Mouse (Mus musculus) intestine, embryonic 15.5 days (tissue): ENCODE measurements around the gene Scaf1. TPM values are rescaled to one million over a fixed set of nuclear protein-coding genes. Genes with fewer than 3 reads are reported as not detected.

Experiments
- ATAC-seq: fragments of 200-750 bp; cut with Nextera tagmentation; 2 replicates; pipeline ENCODE4 v1.8.0; 2017; ENCODE audit warnings: moderate TSS enrichment, moderate library complexity
- H3K27ac ChIP-seq: fragments of 300-500 bp; sonication (generic); 2 replicates; pipeline ENCODE4 v1.5.1; 2015; ENCODE audit warnings: mild to moderate bottlenecking, inconsistent platforms
- H3K27me3 ChIP-seq: fragments of 300-500 bp; sonication (generic); replicated peaks from 2 replicates; pipeline ENCODE4 v1.6.1; 2015; ENCODE audit warnings: inconsistent platforms
- H3K36me3 ChIP-seq: fragments of 300-500 bp; sonication (generic); 2 replicates; pipeline ENCODE4 v1.6.1; 2015; ENCODE audit warnings: inconsistent platforms
- H3K4me1 ChIP-seq: fragments of 300-500 bp; sonication (generic); replicated peaks from 2 replicates; pipeline ENCODE4 v1.6.1; 2015; ENCODE audit warnings: inconsistent platforms
- H3K4me2 ChIP-seq: fragments of 300-500 bp; sonication (generic); replicated peaks from 2 replicates; pipeline ENCODE4 v1.6.1; 2015; ENCODE audit warnings: mild to moderate bottlenecking, inconsistent platforms
- H3K4me3 ChIP-seq: fragments of 300-500 bp; sonication (generic); replicated peaks from 2 replicates; pipeline ENCODE4 v1.5.1; 2015; ENCODE audit warnings: inconsistent platforms
- H3K9ac ChIP-seq: fragments of 300-500 bp; sonication (generic); 2 replicates; pipeline ENCODE4 v1.6.1; 2015; ENCODE audit warnings: inconsistent platforms
- H3K9me3 ChIP-seq: fragments of 300-500 bp; sonication (generic); 2 replicates; pipeline ENCODE4 v1.6.1; 2016; ENCODE audit warnings: inconsistent platforms
- WGBS: fragments of 180-500 bp; shearing (Covaris S2); methylation state at CpG from one replicate; pipeline ENCODE4 v1.1.7; 2015; 5-methylcytosine and 5-hydroxymethylcytosine counted together
- polyA plus RNA-seq: library from polyadenylated mRNA; unstranded; fragments of >200 nt; fragmentation: Nextera tagmentation; extraction: Ambion mirVana; gene quantifications from 2 replicates; pipeline ENCODE4 v1.2.1, GENCODE M21; 2015

The Scaf1 gene
- polyA plus RNA-seq, 1 experiment from 2014 or later: 32.0 TPM

- ATAC-seq: peak; percentile 96
- under 1% methylated on average over 42 of the region's 42 CpGs for WGBS
- Histone ChIP-seq H3K9me3 (no peaks in the 10 kb centered on the region), H3K4me1 (peaks cover 27% of the 10 kb centered on the region), H3K36me3 (peaks cover 9% of the 10 kb centered on the region), H3K27me3 (no peaks in the 10 kb centered on the region), H3K9ac (peak within 1 kb of the TSS; percentile 97), H3K27ac (peak within 1 kb of the TSS; percentile 96), H3K4me2 (peak within 1 kb of the TSS; percentile 70), H3K4me3 (peak within 1 kb of the TSS; percentile 97)
These were observed 29.8 kb downstream of the Scaf1 start, which contains the start of gene Prmt1 for GRCm38 (mm10) chr7:44986192-44986878. Gene Prmt1, minus strand, starts transcription at chr7:44986568.

DNA sequence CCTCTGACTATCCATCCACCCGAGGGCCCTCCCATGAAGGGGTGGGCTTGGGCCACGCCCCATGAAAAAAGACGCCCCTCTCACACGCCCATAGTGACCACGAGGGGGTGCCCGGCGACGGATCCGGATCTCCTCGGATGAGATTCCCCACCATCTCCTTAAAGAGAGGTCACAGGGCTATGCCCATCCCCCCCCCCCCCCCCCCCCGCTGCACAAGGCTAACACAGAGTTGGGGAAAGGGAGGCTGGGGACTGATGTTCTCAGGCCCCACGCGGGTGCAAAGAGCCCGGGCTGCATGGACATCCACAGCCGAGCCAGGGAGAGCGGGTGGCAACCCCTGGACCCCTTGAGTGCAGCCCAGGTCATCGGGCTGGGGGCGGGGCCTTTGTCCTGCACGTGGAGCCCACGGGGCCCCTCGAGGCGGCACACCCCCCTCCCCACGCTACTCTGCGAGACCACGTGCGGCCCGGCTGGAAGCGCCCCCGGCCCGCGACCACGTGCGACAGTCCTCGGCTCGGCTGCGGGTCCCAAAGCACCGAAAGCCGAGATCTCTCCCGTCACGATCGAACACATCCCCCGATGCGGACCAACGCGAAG lies 30.5 kb downstream of the Scaf1 start:
- Histone ChIP-seq H3K9ac (peak overlapping the region; percentile 97), H3K4me2 (peak overlapping the region; percentile 70), H3K4me3 (peak overlapping the region; percentile 97), H3K36me3 (peaks cover 14% of the 10 kb centered on the region), H3K27ac (peak overlapping the region; percentile 96), H3K4me1 (peaks cover 27% of the 10 kb centered on the region), H3K27me3 (no peaks in the 10 kb centered on the region), H3K9me3 (no peaks in the 10 kb centered on the region)
- under 1% methylated on average over 44 of the region's 45 CpGs for WGBS
- peak; percentile 7 for ATAC-seq

DNA sequence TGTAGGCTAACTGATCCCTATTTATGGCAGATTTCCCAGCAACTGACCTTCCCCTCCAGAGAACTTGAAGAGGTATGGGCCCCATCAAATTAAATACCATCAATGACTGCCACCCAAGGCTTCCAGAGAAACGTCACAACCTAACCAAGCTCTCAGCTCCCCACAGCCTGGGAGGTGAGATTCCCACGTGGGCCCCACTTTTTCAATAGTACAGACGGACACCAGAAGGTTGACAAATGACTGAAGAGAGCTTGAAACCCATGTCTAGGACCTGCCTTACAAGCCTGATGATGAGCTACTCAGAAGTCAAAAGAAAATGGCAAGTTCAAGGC lies 31.4 kb downstream of the Scaf1 start:
- Histone ChIP-seq H3K4me2 (peak overlapping the region; percentile 70), H3K27ac (0 out of 2 replicates have a peak overlapping the region, but pooled peaks have one; percentile 96), H3K4me3 (peak overlapping the region; percentile 97), H3K9ac (0 out of 2 replicates have a peak overlapping the region, but pooled peaks have one; percentile 17), H3K4me1 (peaks cover 27% of the 10 kb centered on the region), H3K27me3 (no peaks in the 10 kb centered on the region), H3K36me3 (peaks cover 22% of the 10 kb centered on the region), H3K9me3 (no peaks in the 10 kb centered on the region)
- no peak for ATAC-seq
- 34% methylated on average over 3 of the region's 3 CpGs for WGBS

DNA sequence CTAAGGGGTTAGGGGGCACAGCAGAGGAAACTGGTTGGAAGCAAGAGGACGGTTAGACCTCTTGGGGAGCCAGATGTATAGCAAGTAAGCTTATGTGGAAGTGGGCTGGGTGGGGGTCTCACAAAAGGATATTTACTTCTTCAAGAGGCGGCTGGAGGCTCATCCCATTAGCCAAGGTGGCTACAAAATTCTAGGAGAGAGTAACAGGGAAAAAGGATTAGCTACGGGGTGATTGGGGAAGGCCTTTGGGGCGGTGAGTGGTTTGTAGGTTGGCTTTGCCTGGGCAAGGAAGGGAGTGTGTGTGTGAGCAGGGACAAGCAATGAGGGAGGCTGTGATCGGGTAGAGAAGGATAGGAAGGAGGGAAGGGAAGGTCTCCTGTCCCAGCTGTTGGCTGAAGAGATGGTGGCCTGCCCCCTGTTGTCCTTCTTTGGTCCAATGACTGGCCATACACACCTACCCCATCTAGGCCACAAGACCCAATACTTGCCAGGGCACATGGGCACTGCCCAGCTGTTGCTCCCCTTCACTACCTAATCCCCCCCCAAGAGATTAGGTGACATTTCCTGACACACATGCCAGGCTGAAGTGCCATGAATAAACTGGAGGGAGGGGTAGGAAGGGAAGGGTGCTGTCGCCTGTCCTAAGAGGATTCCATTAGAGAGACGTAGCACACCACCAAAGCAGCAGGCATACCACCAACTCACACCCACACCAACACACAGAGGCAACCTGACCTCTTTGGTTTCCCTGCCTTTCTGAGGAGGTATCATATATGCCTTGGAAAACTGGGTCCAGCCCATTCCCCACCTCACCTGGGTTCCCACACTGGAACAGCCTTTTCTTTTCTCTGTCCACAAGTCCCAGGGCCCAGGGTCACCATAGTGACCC lies 32.0 kb downstream of the Scaf1 start:
- 0 out of 2 replicates have a peak overlapping the region, but pooled peaks have one; percentile 17 for H3K9ac ChIP-seq
- WGBS: 66% methylated on average over 7 of the region's 7 CpGs
- peak overlapping the region; percentile 96; the same call in 1 of the 2 replicates for H3K27ac ChIP-seq

GRCm38 (mm10) chr7:44983085-44983484 lies 33.1 kb downstream of the Scaf1 start:
- WGBS: 30% methylated on average over 6 of the region's 6 CpGs
- ATAC-seq: no peak

More for the DNA sequence above, 32.0 kb downstream of the Scaf1 start:
- H3K27me3 ChIP-seq: no peaks in the 10 kb centered on the region
- H3K4me1 ChIP-seq: peaks cover 27% of the 10 kb centered on the region
- no peak for ATAC-seq
- no peaks in the 10 kb centered on the region for H3K9me3 ChIP-seq
- peaks cover 28% of the 10 kb centered on the region for H3K36me3 ChIP-seq
- H3K4me3 ChIP-seq: 0 out of 2 replicates have a peak overlapping the region, but pooled peaks have one; percentile 97
- H3K4me2 ChIP-seq: peak overlapping the region; percentile 70

GRCm38 (mm10) chr7:44981539-44981938 lies 34.6 kb downstream of the Scaf1 start:
- H3K4me2 ChIP-seq: no peak overlapping the region
- no peaks in the 10 kb centered on the region for H3K27me3 ChIP-seq
- no peak overlapping the region for H3K27ac ChIP-seq
- H3K9ac ChIP-seq: no peak overlapping the region
- peaks cover 52% of the 10 kb centered on the region for H3K36me3 ChIP-seq
- H3K4me1 ChIP-seq: peaks cover 19% of the 10 kb centered on the region
- WGBS: 92% methylated on average over 8 of the region's 8 CpGs
- ATAC-seq: no peak
- H3K9me3 ChIP-seq: no peaks in the 10 kb centered on the region
- no peak overlapping the region for H3K4me3 ChIP-seq

More at GRCm38 (mm10) chr7:44983085-44983484, 33.1 kb downstream of the Scaf1 start:
- Histone ChIP-seq H3K4me3 (no peak overlapping the region), H3K9ac (no peak overlapping the region), H3K4me1 (peaks cover 23% of the 10 kb centered on the region), H3K27me3 (no peaks in the 10 kb centered on the region), H3K4me2 (no peak overlapping the region), H3K27ac (no peak overlapping the region), H3K36me3 (peaks cover 38% of the 10 kb centered on the region), H3K9me3 (no peaks in the 10 kb centered on the region)

DNA sequence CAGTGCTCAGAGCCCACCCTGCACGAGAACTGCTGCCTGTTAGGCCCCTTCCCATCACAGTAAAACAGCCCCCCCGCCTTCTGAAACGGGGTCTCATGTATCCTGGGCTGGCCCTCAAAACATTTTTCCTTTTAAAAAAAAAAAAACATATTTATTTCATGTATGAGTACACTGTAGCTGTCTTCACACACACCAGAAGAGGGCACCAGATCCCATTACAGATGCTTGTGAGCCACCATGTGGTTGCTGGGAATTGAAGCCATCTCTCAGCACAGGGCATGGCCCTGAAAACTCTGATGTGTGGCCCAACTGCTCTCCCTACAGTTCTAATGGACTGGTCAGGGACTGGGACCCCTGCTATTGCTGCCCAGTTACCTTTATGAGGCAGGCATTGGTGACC lies 37.9 kb downstream of the Scaf1 start:
- Histone ChIP-seq H3K27me3 (no peaks in the 10 kb centered on the region), H3K4me1 (peaks cover 16% of the 10 kb centered on the region), H3K36me3 (peaks cover 57% of the 10 kb centered on the region), H3K4me2 (no peak overlapping the region), H3K4me3 (no peak overlapping the region), H3K27ac (no peak overlapping the region), H3K9ac (no peak overlapping the region), H3K9me3 (no peaks in the 10 kb centered on the region)
- 91% methylated on average over 3 of the region's 3 CpGs for WGBS
- no peak for ATAC-seq

DNA sequence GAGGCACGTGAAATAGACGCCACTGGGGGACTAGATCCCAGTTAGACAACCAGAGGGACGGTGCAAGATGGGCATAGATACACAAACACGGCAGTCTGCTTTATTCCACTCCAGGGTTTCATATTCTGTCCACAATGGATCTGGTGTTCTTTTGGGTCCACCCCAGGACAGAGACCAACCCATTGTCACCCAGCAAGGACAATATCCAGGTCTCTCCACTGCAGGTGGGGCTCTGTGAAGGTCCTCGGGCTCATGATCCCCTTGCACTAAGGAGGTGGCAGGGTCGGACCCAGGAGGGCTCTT lies 41.1 kb downstream of the Scaf1 start:
- H3K27ac ChIP-seq: peak overlapping the region; percentile 62
- H3K36me3 ChIP-seq: peaks cover 38% of the 10 kb centered on the region
- H3K4me3 ChIP-seq: peak overlapping the region; percentile 47; the same call in 1 of the 2 replicates
- peaks cover 25% of the 10 kb centered on the region for H3K4me1 ChIP-seq
- H3K27me3 ChIP-seq: no peaks in the 10 kb centered on the region
- H3K9ac ChIP-seq: peak overlapping the region; percentile 18; the same call in 1 of the 2 replicates
- peak overlapping the region; percentile 76 for H3K4me2 ChIP-seq
- ATAC-seq: no peak
- 18% methylated on average over 6 of the region's 6 CpGs for WGBS
- H3K9me3 ChIP-seq: no peaks in the 10 kb centered on the region

DNA sequence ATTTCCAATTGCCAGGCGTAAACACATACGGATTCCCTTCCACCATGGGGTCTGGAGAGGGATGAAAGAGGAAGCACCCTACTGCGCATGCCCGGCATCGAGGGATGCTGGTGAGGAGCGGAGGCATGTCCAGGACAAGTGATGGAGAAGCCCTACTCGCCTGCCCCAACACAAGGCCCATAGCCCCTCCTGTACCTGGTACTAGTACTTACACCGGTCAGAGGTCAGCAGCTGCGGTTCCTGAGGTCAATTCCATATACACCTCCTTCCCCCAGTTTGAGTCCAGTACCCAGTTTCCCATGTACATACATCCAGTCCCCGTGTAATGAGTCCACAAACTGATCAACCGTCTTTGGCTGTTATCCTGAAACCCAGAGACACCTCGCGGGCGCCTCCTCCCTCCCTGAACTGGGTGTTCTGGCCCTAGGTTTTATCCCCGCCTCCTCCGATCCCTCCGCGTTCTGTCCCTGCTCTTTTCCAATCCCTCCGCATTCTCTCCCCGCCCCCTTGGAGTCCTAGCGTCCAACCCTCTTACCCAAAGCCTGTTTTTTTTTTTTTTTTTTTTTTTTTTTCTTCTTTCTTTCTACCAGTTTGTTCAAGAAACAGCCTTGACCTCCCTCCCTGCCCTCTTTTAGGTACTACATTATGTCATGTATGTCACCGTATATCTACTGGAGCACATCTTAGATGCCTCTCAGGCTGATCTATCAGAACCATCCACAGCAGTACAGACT lies 41.6 kb downstream of the Scaf1 start, which contains the start of gene Cpt1c:
TSS of gene Cpt1c (minus strand) at position 469 of the 734 bp plus-strand sequence.
- WGBS: 4% methylated on average over 22 of the region's 22 CpGs
- H3K27ac ChIP-seq: peak within 1 kb of the TSS; percentile 84
- peak; percentile 54 for ATAC-seq

DNA sequence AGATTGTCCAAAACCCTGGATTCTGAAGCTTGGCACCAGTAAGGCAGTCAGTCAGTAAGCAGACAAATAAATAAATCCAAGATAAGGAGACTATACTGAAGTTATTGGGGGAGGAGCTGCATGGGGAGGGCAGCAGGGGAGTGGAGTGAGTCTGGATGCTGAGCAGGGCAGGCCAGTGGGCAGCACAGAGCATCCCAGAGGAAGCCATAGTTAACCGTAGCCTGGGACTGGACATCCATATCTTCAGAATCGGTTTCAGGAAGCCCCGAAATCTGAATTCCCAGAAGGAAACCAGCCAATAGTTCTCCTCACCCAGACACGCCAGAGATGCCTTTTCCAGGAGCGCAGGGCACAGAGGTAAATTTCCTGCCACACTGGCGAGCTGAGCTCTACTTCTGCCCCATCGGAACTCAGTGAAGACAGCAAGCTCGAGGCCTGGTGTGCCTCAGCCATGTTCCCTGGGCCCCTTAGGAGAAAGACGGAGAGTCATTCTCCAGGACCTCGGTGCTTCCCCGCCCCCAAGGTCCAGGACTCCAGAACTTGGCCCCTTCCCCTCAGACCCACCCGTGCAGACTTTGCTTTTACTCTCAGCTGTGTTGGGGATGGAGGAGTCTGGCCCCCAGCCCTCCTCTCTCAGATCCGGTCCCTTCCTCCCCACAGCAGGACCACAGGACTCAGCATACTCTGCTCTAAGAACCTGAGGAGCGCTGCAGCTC lies 42.6 kb downstream of the Scaf1 start:
- Histone ChIP-seq H3K27ac (peak overlapping the region; percentile 84; the same call in 1 of the 2 replicates), H3K9ac (peak overlapping the region; percentile 43), H3K36me3 (peaks cover 23% of the 10 kb centered on the region), H3K4me1 (peaks cover 25% of the 10 kb centered on the region), H3K4me2 (peak overlapping the region; percentile 76), H3K9me3 (no peaks in the 10 kb centered on the region), H3K27me3 (no peaks in the 10 kb centered on the region), H3K4me3 (peak overlapping the region; percentile 47)
- WGBS: 37% methylated on average over 14 of the region's 14 CpGs
- ATAC-seq: no peak

More for the DNA sequence above, 41.6 kb downstream of the Scaf1 start, which contains the start of gene Cpt1c:
- Histone ChIP-seq H3K4me2 (peak within 1 kb of the TSS; percentile 76), H3K27me3 (no peaks in the 10 kb centered on the region), H3K9ac (peak within 1 kb of the TSS; percentile 43), H3K4me1 (peaks cover 25% of the 10 kb centered on the region), H3K4me3 (peak within 1 kb of the TSS; percentile 47), H3K36me3 (peaks cover 32% of the 10 kb centered on the region), H3K9me3 (no peaks in the 10 kb centered on the region)

DNA sequence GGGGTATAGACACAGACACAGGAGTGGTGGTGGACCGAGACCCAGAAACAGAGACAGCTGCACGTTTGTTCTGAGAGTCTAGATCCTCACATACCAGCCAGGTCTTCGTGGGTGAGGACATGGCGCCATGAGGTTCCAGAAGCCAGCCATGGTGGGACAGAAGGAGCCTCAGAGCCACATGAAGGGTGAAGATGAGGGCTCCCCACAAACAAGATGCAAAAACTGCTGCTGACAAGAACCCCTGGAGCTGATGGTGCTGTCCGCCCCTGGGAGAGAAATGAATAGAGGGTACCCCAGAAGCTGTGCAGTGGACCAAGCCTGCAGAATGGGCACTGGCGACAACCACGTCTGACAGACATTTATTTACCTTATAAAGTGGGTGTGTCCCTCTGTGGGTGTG lies 45.0 kb downstream of the Scaf1 start:
- H3K27me3 ChIP-seq: no peaks in the 10 kb centered on the region
- peak overlapping the region; percentile 92; the same call in 1 of the 2 replicates for H3K27ac ChIP-seq
- H3K4me3 ChIP-seq: peak overlapping the region; percentile 59
- H3K4me2 ChIP-seq: peak overlapping the region; percentile 92
- H3K9me3 ChIP-seq: no peaks in the 10 kb centered on the region
- 0 out of 2 replicates have a peak, but pooled peaks cover 7% of the 10 kb centered on the region for H3K36me3 ChIP-seq
- H3K4me1 ChIP-seq: peaks cover 28% of the 10 kb centered on the region
- 55% methylated on average over 7 of the region's 7 CpGs for WGBS
- H3K9ac ChIP-seq: peak overlapping the region; percentile 62; the same call in 1 of the 2 replicates
- ATAC-seq: no peak
